Mouse (Mus musculus) forebrain, embryonic 16.5 days (tissue): Measurements from ENCODE around the gene Fbxo36. TPM values are rescaled to one million over a fixed set of nuclear protein-coding genes. Genes with fewer than 3 reads are reported as not detected.

Experiments
- ATAC-seq: fragments of 200-750 bp; cut with Nextera tagmentation; 2 replicates; pipeline ENCODE4 v1.8.0; 2017; ENCODE audit warnings: mild to moderate bottlenecking, moderate library complexity
- H3K27ac ChIP-seq: fragments of 300-500 bp; sonication (generic); 2 replicates; pipeline ENCODE4 v1.5.1; 2014; ENCODE audit warnings: low read length, control low read depth
- H3K27me3 ChIP-seq: fragments of 300-500 bp; sonication (generic); replicated peaks from 2 replicates; pipeline ENCODE4 v1.6.1; 2014; ENCODE audit warnings: low read length; ENCODE audit not compliant: control insufficient read depth, insufficient read depth
- H3K36me3 ChIP-seq: fragments of 300-500 bp; sonication (generic); 2 replicates; pipeline ENCODE4 v1.6.1; 2014; ENCODE audit not compliant: control insufficient read depth, insufficient read depth
- H3K4me1 ChIP-seq: fragments of 300-500 bp; sonication (generic); replicated peaks from 2 replicates; pipeline ENCODE4 v1.6.1; 2014; ENCODE audit warnings: low read length; ENCODE audit not compliant: control insufficient read depth, insufficient read depth
- H3K4me2 ChIP-seq: fragments of 300-500 bp; sonication (generic); 2 replicates; pipeline ENCODE4 v1.6.1; 2014; ENCODE audit warnings: mild to moderate bottlenecking, low read length, control low read depth
- H3K4me3 ChIP-seq: fragments of 300-500 bp; sonication (generic); replicated peaks from 2 replicates; pipeline ENCODE4 v1.5.1; 2014; ENCODE audit warnings: mild to moderate bottlenecking, low read length, control low read depth
- H3K9ac ChIP-seq: fragments of 300-500 bp; sonication (generic); replicated peaks from 2 replicates; pipeline ENCODE4 v1.6.1; 2014; ENCODE audit warnings: low read depth, low read length, control low read depth
- H3K9me3 ChIP-seq: fragments of 300-500 bp; sonication (generic); 2 replicates; pipeline ENCODE4 v1.6.1; 2016; ENCODE audit warnings: low read length; ENCODE audit not compliant: control insufficient read depth
- WGBS: fragments of 180-500 bp; shearing (Covaris S2); extraction: QIAGEN DNeasy Blood & Tissue Kit; methylation state at CpG from one replicate; pipeline ENCODE4 v1.1.7; 2014; 5-methylcytosine and 5-hydroxymethylcytosine counted together
- polyA plus RNA-seq: library from polyadenylated mRNA; unstranded; fragments of >200 nt; fragmentation: Nextera tagmentation; extraction: Ambion mirVana; gene quantifications from 2 replicates; pipeline ENCODE4 v1.2.1, GENCODE M21; 2015

The Fbxo36 gene
- polyA plus RNA-seq, 1 experiment from 2014 or later = 3.9 TPM

DNA sequence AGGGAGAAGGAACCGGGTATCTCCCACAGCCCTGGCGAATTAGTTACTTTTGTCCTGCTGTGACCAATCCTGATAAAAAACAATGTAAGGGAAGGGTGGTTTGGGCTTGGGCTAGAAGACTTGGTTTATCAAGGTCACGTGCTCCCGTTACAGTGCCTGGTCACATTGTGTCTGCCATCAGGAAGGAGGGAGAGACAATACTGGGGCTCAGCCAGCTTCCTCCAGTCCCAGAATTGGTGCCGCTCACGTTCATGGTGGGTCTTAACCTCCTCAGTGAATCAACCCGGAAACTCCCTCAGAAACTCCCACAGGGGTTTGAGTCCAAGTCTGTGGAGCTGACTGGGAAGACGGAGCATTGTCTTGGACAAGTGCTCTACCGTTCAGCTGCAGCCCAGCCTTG is 86.0 kb downstream of the Fbxo36 start:
- Histone ChIP-seq H3K4me2 (no peak overlapping the region), H3K27ac (no peak overlapping the region), H3K36me3 (0 out of 2 replicates have a peak, but pooled peaks cover 2% of the 10 kb centered on the region), H3K4me1 (no peaks in the 10 kb centered on the region), H3K27me3 (no peaks in the 10 kb centered on the region), H3K4me3 (no peak overlapping the region), H3K9ac (no peak overlapping the region), H3K9me3 (no peaks in the 10 kb centered on the region)
- 80% methylated on average over 9 of the region's 9 CpGs for WGBS
- no peak for ATAC-seq

DNA sequence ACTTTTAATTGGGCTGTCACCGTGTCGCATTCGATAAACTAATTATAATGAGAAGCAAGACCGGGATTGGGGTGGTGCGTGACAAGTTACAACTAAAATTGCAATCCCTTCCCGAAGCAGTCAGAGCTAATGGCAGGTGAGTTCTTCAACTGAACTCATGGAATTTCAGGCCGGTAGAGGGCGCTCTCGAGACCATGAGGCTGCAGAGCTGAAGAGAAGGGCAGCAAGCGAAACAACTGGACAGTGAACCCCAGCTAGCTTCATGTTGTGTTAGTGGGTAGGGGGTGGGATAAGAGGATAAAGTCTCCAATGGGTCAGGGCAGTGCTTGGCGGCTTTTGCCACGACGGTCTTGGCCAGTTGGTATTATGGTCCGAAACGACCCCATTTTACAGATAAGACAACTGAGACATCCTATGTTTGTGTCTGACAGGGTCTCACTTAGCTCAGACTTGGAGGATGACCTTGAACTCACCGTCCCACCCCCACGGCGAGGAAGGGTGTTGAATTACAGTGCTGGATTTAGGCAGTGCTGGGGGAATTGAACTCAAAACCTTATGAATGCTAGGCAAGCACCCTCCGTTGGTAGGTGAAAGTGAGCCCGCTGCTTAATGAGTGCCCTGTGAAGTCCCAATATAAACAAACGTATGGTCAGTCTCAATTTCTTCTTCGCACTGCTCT is 94.0 kb downstream of the Fbxo36 start:
- Histone ChIP-seq H3K4me2 (peak overlapping the region; percentile 75), H3K4me3 (peak overlapping the region; percentile 84), H3K27ac (peak overlapping the region; percentile 94; the same call in 1 of the 2 replicates), H3K9ac (peak overlapping the region; percentile 88), H3K36me3 (no peaks in the 10 kb centered on the region), H3K27me3 (no peaks in the 10 kb centered on the region), H3K4me1 (peaks cover 9% of the 10 kb centered on the region), H3K9me3 (no peaks in the 10 kb centered on the region)
- ATAC-seq = no peak
- WGBS = 9% methylated on average over 22 of the region's 22 CpGs

DNA sequence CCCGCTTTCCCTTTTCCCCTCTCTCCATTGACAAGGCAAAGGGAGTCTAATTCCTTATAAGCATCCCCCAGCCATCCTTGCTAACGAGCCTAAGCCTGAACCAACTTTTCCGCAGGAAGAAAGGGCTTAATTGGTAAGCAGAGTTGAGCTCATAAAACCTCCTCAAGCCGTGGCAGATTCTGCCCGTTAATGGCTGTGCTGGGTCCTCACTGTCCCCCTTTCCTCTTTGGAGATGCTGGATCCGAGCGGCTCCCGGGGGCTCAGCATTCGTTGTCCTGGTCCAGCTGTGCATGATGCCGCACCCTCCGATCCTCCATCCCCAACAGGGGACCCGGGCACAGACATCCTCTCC is 94.5 kb downstream of the Fbxo36 start:
- peak overlapping the region; percentile 84 for H3K4me3 ChIP-seq
- peak overlapping the region; percentile 94 for H3K27ac ChIP-seq
- H3K9me3 ChIP-seq = no peaks in the 10 kb centered on the region
- peaks cover 9% of the 10 kb centered on the region for H3K4me1 ChIP-seq
- under 1% methylated on average over 12 of the region's 12 CpGs for WGBS
- peak overlapping the region; percentile 88 for H3K9ac ChIP-seq
- H3K27me3 ChIP-seq = no peaks in the 10 kb centered on the region
- no peak; the same call in none of the 2 replicates for ATAC-seq
- peak overlapping the region; percentile 75 for H3K4me2 ChIP-seq
- H3K36me3 ChIP-seq = no peaks in the 10 kb centered on the region

DNA sequence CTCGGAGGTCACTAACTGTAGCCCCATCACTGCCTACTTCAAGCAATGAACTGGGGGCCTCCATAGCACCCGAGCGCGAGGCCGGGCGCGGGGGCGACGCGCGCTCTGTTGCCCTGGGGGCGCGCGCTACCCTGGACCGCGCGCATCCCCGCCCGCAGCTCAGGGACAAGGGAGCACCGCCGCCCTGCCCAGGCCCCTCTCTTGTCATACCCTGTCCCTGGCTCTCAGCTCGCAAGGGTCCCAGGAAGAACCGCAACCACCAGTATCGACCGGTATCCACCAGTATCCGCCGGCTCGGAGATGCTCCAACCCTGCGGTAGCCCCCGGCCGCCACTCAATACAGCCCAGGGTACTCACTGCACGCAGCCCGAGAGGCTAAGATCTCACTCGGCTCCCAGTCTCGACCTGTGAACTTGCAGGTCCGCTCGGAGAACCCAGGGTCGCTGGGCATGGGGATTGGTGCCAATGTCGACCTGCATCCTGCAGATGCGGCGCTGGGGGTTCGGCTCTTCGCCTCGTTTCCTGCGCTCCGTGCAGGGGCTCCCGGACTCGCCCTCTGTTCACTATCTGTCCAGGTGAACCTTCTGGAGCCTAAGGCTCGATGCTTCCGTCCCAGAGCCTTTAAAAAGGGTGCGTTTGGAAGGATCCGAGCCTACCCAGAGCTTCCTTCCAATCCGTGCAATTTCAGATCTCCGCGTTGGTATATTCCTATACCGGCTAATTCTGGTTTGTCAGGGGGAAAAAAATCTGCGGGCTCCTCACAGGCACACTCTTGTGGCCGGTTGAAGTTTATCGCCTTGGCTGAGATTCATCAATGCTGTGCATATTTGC is 95.1 kb downstream of the Fbxo36 start, which contains the start of gene Slc16a14:
Gene Slc16a14, minus strand, starts transcription at position 632 of the 831 bp plus-strand sequence.
- Histone ChIP-seq H3K27me3 (no peaks in the 10 kb centered on the region), H3K36me3 (no peaks in the 10 kb centered on the region), H3K9me3 (no peaks in the 10 kb centered on the region), H3K27ac (peak within 1 kb of the TSS; percentile 94), H3K4me3 (peak within 1 kb of the TSS; percentile 84), H3K4me1 (peaks cover 9% of the 10 kb centered on the region), H3K9ac (peak within 1 kb of the TSS; percentile 88), H3K4me2 (peak within 1 kb of the TSS; percentile 75)
- WGBS = under 1% methylated on average over 58 of the region's 59 CpGs
- peak; percentile 85 for ATAC-seq

DNA sequence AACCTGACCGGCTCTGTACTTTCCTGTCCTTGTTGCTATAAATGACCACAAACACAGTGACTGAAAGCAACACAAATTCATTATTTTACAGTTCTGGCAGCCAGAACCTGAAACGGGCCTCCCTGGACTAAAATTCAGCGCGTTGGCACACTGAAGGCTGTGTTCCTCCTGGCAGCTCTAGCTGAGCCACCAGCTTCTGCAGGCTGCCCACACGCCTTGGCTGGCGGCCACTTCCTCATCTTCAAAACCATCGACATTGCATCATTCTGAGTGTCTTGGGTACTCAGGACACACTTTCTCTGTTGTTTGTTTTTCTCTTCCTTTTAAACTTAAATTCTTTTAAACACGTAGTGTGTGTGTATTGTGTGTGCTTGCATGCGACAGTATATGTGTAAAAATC is 96.0 kb downstream of the Fbxo36 start:
- Histone ChIP-seq H3K4me2 (peak overlapping the region; percentile 75), H3K9ac (no peak overlapping the region), H3K9me3 (no peaks in the 10 kb centered on the region), H3K4me1 (peaks cover 9% of the 10 kb centered on the region), H3K4me3 (peak overlapping the region; percentile 84), H3K36me3 (no peaks in the 10 kb centered on the region), H3K27me3 (no peaks in the 10 kb centered on the region), H3K27ac (peak overlapping the region; percentile 32; the same call in 1 of the 2 replicates)
- no peak for ATAC-seq
- WGBS = 50% methylated on average over 9 of the region's 9 CpGs

DNA sequence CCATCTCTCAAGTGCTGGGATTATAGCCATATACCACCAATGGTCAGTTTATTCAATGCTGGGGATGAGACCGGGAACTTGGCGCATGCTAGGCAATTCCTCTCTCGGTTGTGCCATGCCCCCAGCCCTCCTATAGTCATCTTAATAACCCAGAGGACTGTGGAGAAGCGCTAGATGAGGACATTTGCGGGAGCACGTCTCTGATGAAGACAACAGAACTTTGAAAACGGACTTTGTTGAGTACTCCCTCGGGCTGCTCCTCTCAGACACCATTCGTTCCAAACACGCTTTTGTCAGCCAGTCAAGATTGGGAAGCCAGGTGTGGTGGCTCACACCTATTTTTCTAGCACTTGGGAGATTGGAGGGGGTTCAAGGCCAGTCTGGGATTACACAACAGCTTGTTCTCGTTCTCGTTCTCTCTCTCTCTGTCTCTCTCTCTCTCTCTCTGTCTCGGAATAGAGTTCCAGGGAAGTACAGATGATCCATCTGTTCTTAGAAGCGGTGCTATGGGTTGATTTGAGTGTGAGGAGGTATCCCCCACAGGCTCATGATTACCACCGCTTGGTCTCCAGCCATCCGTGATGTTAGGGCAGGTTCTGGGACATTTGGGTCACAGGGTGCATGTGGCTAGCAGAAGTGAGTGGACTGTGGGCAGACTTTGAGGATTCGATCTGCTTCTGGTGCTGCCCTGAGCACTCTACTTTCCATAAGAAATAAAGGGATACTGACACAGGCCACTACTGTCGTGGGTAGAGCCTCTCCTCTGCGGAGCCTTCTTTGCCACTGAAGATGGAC is 97.3 kb downstream of the Fbxo36 start:
- 84% methylated on average over 19 of the region's 19 CpGs for WGBS
- Histone ChIP-seq H3K4me3 (no peak overlapping the region), H3K27me3 (no peaks in the 10 kb centered on the region), H3K27ac (no peak overlapping the region), H3K9ac (no peak overlapping the region), H3K4me2 (no peak overlapping the region), H3K9me3 (no peaks in the 10 kb centered on the region), H3K4me1 (peaks cover 9% of the 10 kb centered on the region), H3K36me3 (no peaks in the 10 kb centered on the region)
- ATAC-seq = no peak

DNA sequence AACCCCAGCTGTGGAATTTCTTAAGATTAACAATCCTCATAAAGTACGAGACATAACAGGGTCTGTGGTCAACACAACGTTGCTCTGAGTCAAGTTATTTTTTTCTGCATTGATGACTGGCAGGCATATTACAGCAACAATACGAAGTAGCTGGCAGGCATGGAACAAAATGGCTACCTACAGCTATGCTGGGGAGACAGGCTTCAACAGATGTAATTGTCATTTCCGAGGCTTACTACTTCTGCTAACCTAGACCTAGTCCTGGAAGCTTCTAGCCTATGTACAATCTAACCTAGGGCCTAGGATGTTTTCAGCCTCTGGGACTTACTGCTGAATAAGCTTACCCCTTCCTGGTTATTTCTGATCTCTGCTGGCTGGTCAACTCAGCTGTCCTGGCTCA is 99.8 kb downstream of the Fbxo36 start:
- peaks cover 7% of the 10 kb centered on the region for H3K4me1 ChIP-seq
- H3K9me3 ChIP-seq = no peaks in the 10 kb centered on the region
- WGBS = 77% methylated on average over 4 of the region's 4 CpGs
- ATAC-seq = no peak
- no peak overlapping the region for H3K4me3 ChIP-seq
- no peak overlapping the region for H3K9ac ChIP-seq
- H3K27me3 ChIP-seq = no peaks in the 10 kb centered on the region
- no peak overlapping the region for H3K27ac ChIP-seq
- no peak overlapping the region for H3K4me2 ChIP-seq
- no peaks in the 10 kb centered on the region for H3K36me3 ChIP-seq

DNA sequence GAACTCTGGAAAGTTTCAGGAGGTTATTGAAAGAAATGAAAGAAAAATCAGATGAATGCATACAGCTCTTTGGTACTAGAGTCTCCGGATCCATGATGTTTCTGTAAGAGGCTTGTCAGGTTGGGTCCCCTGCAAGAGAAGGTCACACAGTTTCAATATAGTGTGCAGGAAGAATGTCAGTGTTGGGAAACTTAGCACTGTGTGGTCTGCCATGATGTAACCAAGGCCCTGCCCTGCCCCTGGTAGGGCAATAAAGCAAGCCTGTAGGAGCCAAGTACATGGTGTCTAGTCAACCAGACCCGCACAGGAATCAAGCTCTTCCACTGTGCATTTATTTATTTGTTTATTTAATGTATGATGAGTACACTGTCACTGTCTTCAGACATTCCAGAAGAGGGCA is 100.7 kb downstream of the Fbxo36 start:
- Histone ChIP-seq H3K36me3 (no peaks in the 10 kb centered on the region), H3K4me3 (no peak overlapping the region), H3K9me3 (no peaks in the 10 kb centered on the region), H3K27ac (no peak overlapping the region), H3K9ac (no peak overlapping the region), H3K27me3 (no peaks in the 10 kb centered on the region), H3K4me2 (no peak overlapping the region), H3K4me1 (peaks cover 5% of the 10 kb centered on the region)
- WGBS = 99% methylated on average over 2 of the region's 2 CpGs
- no peak for ATAC-seq

DNA sequence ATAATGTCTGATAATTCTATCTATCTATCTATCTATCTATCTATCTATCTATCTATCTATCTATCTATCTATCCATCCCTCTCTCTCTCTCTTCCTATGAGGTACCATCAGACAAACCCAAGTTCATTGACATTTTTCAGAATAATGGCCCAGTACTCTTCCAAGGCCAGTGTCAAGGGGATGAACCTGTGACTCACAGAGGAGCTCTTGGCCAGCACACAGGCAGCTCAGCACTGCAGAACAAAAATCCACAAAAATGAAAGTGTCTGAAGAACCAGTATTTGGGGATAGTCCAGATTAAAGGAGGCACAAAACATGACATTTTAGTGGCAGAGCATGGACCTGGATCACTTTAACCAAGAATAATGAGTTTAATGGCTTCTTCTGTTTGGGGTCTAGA is 103.0 kb downstream of the Fbxo36 start:
- no peak overlapping the region for H3K4me2 ChIP-seq
- no peaks in the 10 kb centered on the region for H3K36me3 ChIP-seq
- no peak for ATAC-seq
- no peak overlapping the region for H3K9ac ChIP-seq
- no peaks in the 10 kb centered on the region for H3K9me3 ChIP-seq
- no peak overlapping the region for H3K4me3 ChIP-seq
- H3K4me1 ChIP-seq = no peaks in the 10 kb centered on the region
- no peaks in the 10 kb centered on the region for H3K27me3 ChIP-seq
- H3K27ac ChIP-seq = no peak overlapping the region
